Mouse (Mus musculus) retina, postnatal 7 days (tissue): ENCODE measurements around the gene Rpl23.
"Not testable (repeated sequence)": the region's sequence is repeated elsewhere in the genome, so short reads cannot be mapped to it uniquely, and the experiment has no call there.

ENCODE experiments used
- DNase-seq: peaks from one replicate; pipeline ENCODE4 v3.0.0-alpha.2; 2012; ENCODE audit warnings: low read depth, low spot score

Gene Rpl23

DNA sequence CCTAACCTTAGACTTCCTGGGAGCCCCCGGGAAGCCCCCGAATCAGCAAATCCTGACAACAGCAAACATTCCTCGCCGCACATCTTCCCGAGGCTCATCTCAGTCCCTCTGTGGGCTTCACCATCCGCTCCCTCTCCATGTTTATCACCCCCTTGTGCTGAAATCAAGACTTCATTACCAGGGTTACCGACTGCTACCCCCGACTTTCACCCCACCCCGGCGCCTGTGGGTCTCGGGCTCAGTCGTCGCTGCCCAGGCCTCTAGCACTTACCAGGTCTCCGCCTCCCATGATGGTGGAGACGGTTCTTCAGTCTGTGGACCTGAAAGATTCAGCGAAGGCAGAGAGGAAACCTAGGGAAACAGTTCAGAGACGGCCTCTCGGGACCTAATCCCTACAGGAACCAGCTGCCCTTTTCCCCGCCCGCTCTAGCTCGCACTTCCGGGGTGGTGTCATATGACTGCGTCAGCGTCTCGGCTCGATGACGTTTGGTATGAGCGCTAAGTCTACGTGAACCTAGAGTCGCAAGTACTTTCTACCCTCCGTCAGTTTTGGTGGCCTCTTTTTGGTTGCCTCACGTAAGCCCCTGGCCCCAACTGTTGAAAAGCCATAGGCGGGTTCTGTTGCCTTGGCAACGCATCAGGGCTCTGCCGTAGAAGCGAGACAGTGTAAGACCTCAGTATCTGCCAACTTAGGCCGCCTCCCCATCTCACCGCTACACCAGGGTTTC is 15.9 kb downstream of the Rpl23 start, which contains the start of gene Cwc25:
TSS of gene Cwc25 (minus strand) at position 403 of the 728 bp plus-strand sequence.
- DNase-seq: peak; percentile 94

DNA sequence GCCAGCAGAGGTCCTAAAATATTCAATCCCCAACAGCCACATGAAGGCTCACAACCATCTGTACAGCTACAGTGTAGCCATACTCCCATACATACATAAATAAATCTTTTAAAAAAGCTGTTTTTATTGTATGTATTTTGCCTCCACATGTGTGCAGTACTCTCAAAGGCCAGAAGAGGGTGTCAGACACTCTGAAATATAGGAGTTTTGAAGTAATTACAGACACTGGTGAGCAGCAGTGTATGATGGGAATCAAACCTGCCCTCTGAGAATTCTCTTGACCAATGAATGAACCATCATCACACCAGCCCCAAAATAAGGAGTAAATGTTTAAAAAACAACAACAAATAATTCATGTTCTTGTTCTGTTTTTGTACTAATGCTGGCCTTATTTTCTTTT is 20.6 kb downstream of the Rpl23 start:
- DNase-seq: no peak

DNA sequence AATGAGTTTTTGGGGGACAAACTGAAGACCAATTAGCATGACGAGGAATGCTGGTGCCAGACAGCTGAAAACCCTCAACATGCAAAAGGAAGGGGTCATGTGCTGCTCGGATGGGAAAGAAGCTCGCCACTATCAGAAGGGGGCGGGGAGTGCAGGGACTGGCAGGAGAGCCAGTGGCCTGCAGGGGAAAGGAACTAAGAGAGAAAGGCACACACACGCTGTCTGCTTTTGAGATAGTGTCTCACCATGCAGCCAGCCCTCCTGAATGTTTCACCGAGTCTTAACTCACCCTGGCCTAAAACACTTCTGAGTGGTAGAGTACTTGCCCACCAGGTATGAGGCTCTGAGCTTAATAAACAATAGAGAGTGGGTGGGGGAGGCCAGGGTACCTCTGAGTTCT is 23.3 kb downstream of the Rpl23 start:
- DNase-seq: no peak

DNA sequence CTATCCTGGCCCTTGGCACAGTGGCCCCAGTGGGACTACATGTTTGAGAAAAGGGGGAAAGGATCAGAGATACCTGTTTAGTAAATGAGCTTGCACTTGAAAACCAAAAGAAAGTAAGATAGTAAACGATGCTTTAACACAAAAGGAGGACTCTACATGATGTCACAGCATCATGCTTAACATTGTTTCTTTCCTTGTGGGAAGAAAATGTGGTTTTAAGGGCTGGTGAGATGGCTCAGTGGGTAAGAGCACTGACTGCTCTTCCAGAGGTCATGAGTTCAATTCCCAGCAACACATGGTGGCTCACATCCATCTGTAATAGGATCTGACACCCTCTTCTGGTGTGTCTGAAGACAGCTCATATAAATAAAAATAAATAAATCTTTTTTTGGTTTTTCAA is 24.1 kb downstream of the Rpl23 start:
- DNase-seq: no peak

DNA sequence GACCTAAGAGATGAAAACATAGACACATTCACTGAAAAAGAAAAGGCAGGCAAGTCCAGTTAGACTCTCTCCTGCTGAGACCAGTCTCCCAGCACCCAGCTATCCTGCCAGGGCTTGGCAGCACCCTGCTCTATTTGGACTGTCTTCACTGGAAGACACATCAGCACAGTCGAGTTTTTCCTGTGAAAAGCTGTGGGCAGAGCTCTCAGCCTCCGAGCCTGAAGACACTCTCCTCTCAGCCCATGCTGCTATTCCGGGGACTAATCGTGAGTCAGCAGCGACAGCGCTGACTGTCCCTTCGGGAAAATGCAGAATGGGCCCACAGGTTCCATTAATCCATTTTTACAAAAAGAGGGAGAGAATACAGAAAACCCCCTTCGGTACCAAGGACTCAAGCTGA is 29.0 kb downstream of the Rpl23 start:
- DNase-seq: no peak

- DNase-seq: no peak
These were observed 33.7 kb downstream of the Rpl23 start for GRCm38 (mm10) chr11:97748496-97748895.

- no peak for DNase-seq
These were observed 34.5 kb downstream of the Rpl23 start for GRCm38 (mm10) chr11:97747773-97748172.

GRCm38 (mm10) chr11:97745331-97745721 is 36.9 kb downstream of the Rpl23 start:
- no peak for DNase-seq

GRCm38 (mm10) chr11:97744718-97745330 is 37.4 kb downstream of the Rpl23 start:
- DNase-seq: peak; percentile 98

DNA sequence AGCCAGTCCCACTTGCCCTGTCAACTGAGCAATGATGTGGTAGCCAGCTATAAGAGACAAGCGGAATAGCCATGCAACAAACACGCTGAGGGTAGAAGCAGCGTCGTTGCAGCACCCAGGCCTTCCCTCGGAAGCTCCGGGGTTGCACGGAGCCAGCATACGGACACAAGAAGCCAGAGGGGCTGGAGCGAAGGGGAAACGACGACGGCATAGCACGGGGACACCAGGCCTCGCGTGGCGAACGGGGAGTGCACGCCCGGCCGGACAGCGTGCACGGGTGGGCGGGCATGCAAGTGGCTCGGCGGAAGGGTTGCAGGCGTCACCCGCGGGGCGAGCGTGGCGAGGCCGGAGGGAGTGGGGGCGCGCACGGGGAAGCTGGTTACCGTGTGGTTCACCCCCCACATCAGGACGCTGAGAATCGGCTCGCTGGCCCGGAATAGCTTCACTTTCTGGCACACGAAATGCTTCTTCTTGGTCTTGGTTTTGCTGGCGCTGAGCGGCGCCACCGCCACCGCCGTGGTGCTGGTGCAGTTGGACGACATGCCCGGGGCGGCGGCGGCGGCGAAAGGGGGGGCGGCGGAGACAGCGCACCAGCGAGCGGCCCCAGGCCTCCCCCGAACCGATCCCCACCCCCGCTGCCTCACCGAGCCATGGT is 38.0 kb downstream of the Rpl23 start, which contains the start of gene Pip4k2b:
TSS of gene Pip4k2b (minus strand) at position 642 of the 655 bp plus-strand sequence.
- DNase-seq: no peak

DNA sequence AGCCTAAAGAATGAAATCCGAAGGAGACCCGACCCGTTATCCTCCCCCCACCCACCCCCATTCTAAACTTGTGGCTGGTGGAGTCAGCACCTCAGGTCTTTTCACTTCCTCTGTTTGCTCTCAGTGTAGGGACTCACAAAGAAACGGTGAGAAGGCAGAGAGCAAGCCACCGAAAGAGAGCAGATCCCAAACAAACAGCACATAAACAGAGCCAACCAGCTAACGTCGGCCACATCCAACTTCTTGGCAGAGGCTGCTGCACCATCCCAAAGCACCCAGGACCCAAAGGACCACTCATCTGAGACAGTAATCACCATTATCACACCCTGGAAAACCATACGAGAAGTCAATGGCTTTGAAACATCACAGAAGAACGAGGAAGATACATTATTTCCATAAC is 38.8 kb downstream of the Rpl23 start:
- no peak for DNase-seq

DNA sequence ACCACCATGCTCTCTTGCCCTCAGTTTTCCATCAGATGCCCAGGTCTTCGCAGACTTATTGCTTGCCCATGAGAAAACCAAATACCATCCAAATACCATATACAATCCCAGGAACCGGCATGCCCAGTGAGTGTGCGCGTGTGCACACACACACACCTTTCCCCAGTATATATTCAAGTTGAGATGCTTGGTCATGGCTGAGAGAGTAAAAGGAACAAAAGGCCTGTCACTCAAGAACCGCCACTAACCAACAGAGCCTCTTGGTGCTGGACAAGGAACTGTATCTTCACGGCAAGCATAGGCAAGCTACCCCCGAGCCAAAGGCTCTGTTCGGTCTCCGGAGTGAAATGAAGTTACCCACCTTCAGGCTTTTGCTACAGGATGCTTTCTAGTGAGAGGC is 39.6 kb downstream of the Rpl23 start:
- no peak for DNase-seq

DNA sequence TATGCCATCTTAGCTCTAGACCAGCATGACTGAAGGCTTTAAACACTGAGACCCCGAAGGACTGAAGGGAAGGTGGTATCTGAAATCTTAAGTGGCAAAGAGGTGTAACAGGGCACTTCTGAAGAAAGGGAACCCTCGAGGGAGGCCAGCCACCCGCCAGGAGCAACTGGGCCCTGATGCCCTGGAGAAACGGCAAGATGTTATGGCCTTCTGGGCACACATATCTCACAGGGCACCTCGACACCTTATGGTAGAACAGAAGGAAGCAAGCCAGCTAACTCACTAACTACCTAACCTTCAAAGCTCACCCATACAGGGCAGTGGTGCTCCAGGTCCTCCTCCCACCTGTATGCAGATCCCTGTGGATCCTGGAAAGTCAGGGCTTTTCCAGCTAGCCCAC is 40.1 kb downstream of the Rpl23 start:
- no peak for DNase-seq

- DNase-seq: no peak
These were observed 42.0 kb downstream of the Rpl23 start for GRCm38 (mm10) chr11:97740190-97740589.

DNA sequence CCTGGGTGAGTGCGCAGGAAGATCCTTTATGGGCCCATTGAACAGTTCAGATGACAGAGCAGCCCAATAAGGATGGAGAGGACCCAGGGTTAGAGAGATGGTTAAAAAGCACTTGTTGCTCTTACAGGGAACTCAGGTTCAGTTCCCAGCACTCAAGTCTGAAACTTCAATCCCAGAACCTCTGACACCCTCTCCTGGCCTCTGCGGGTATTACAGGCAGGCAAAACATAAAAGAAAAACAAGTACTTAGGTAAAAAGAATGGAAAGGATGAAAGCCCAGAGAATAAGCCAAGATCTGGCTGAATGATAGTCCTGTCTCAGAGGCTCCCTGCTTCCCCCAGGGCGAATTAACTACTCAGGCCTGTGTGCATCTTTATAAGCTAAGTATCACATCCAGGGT is 43.1 kb downstream of the Rpl23 start:
- no peak for DNase-seq

- no peak for DNase-seq
These were observed 43.5 kb downstream of the Rpl23 start for GRCm38 (mm10) chr11:97738703-97739102.

DNA sequence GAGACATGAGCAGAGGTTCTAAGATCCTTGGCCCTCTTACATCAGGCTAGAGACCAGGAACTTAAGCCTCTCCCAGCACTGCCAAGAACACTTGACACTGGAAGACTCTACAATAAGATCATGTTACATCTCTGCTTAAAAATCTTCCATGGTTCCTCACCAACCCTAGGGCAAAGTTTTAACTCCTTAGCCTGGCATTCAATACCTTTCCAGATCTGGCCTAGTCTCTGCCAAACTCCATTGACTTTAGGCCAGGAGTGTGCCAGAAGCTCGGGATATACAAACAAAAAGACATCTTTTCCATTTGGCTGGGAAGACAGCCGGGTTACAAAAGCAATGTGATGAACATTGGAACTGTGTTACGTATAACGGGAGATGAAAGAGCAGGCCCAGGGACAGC is 44.6 kb downstream of the Rpl23 start:
- no peak for DNase-seq

DNA sequence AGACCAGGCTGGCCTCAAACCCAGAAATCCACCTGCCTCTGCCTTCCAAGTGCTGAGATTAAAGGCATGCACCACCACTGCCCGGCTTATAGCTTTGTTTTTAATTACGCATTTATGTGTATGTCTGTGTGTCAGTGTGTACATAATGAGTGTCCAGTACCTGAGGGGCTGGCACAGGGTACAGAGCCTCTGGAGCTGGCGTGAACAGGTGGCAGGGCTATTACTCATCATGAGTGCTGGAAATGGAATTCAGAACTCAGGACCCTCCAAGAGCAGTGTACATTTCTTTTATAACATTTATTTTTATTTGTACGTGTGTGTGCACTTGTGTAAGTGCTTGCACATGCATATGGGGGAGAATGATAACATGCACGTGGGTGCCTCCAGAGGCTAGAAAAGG is 45.6 kb downstream of the Rpl23 start:
- DNase-seq: no peak

DNA sequence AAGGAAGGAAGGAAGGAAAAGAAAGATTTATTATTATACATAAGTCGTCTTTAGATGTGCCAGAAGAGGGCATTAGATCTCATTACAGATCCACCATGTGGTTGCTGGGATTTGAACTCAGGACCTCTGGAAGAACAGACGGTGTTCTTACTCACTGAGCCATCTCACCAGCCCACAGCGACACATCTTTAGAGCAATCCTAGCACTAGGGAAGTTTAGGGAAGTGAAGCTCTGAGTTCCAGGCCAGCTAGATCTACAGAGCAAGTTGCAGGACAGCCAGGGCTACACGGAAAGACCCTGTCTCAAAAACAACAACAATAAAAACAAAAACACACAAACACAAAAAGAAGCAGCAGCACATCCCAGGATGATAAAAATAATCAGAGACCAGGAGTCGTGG is 47.4 kb downstream of the Rpl23 start:
- DNase-seq: not testable (repeated sequence)

- DNase-seq: no peak
These were observed 48.5 kb downstream of the Rpl23 start for GRCm38 (mm10) chr11:97733689-97734088.

GRCm38 (mm10) chr11:97728730-97729129 is 53.5 kb downstream of the Rpl23 start:
- DNase-seq: no peak

GRCm38 (mm10) chr11:97728311-97728710 is 53.9 kb downstream of the Rpl23 start:
- DNase-seq: no peak
